Mouse (Mus musculus) retina, embryonic 14.5 days (tissue): ENCODE measurements at regions not wholly inside any gene's neighbourhood (a gene's known extent, or its start where the extent isn't known, plus 50 kb on each side); places are given as distances from the start of the nearest gene placed in this dataset.

ENCODE experiments used
- DNase-seq: peaks from one replicate; pipeline ENCODE4 v3.0.0-alpha.2; 2015; ENCODE audit warnings: low spot score

DNA sequence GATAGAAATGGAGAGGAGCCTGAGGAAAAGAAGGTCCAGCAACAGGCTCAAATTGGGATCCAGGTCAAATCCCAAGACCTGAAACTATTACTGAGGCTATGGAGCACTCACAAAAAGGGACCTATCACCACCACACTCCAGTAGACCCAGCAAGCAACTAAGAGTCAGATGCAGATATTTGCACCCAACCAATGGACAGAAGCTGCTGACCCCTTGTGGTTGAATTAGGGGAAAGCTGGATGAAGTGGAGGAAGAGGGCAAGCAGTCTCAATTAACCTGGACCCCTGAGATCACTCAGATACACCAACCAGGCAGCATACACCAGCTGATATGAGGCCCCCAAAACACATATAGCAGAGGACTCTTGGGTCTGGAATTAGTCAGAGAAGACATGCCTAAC is 938.1 kb upstream of the Lrfn5 start:
- DNase-seq, result peak; percentile 8
